Mouse (Mus musculus) CH12.LX (cell line): Measurements from ENCODE around the gene Mrps17. TPM values are rescaled to one million over a fixed set of nuclear protein-coding genes. Genes with fewer than 3 reads are reported as not detected.

Source experiments
- DNase-seq: peaks from one replicate; pipeline ENCODE4 v3.0.0-alpha.2; 2013; ENCODE audit errors: extremely low read depth
- H3K27ac ChIP-seq: 2 replicates; pipeline ENCODE4 v1.5.1; 2012; ENCODE audit warnings: low read depth, mild to moderate bottlenecking, control low read depth, moderate library complexity; ENCODE audit not compliant: insufficient read depth
- H3K27me3 ChIP-seq: replicated peaks from 2 replicates; pipeline ENCODE3; 2012; ENCODE audit warnings: inconsistent platforms
- H3K36me3 ChIP-seq, 2 experiments: replicated peaks in 1 of 2; 2 replicates each; pipeline versions ENCODE3 to v1.6.1; 2012; ENCODE audit warnings: inconsistent platforms in 1 of 2, low read length in 1 of 2, mild to moderate bottlenecking in 1 of 2, mixed read lengths in 1 of 2, moderate library complexity in 1 of 2; ENCODE audit not compliant: control insufficient read depth in 1 of 2, insufficient read depth in 1 of 2
- H3K4me1 ChIP-seq, 2 experiments: 2 replicates each; pipeline ENCODE4 v1.6.1; 2012; ENCODE audit warnings: inconsistent platforms in 1 of 2, moderate library complexity in 1 of 2; ENCODE audit not compliant: insufficient read depth in 2 of 2, control insufficient read depth in 1 of 2
- H3K4me2 ChIP-seq: 2 replicates; pipeline ENCODE4 v1.6.1; 2012; ENCODE audit warnings: low read depth, mild to moderate bottlenecking, control low read depth; ENCODE audit not compliant: poor library complexity, insufficient read depth, severe bottlenecking
- H3K4me3 ChIP-seq, 3 experiments: fragments of 150-350 bp in 1 of 3; sonication (generic) in 1 of 3; replicated peaks in 1 of 3; 2 replicates each; pipeline versions ENCODE3 to v1.5.1; 2011 to 2012; ENCODE audit warnings: low read depth in 2 of 3, low read length in 2 of 3, mild to moderate bottlenecking in 2 of 3, moderate library complexity in 2 of 3, control low read depth in 1 of 3, improper control_type of control experiment in 1 of 3, inconsistent platforms in 1 of 3, mixed read lengths in 1 of 3; ENCODE audit not compliant: poor library complexity in 1 of 3
- H3K79me2 ChIP-seq: replicated peaks from 2 replicates; pipeline ENCODE4 v1.6.1; 2012; ENCODE audit warnings: mild to moderate bottlenecking, moderate library complexity; ENCODE audit not compliant: control insufficient read depth, poor library complexity, insufficient read depth, severe bottlenecking; ENCODE audit errors: extremely low read depth
- H3K9ac ChIP-seq: 2 replicates; pipeline ENCODE4 v1.6.1; 2012; ENCODE audit warnings: low read depth, mild to moderate bottlenecking, control low read depth, moderate library complexity; ENCODE audit not compliant: insufficient read depth
- H3K9me3 ChIP-seq: replicated peaks from 2 replicates; pipeline ENCODE3; 2012; ENCODE audit warnings: low read length, inconsistent platforms, mixed read lengths
- BHLHE40 ChIP-seq: IDR thresholded peaks from 2 replicates; pipeline ENCODE4 v1.6.1; 2011; ENCODE audit warnings: mild to moderate bottlenecking, low read depth, low read length, improper control_type of control experiment
- CHD1 ChIP-seq: IDR thresholded peaks from 2 replicates; pipeline ENCODE4 v1.6.1; 2012; ENCODE audit warnings: low read depth, low read length, improper control_type of control experiment, inconsistent platforms
- CTCF ChIP-seq, 2 experiments: IDR thresholded peaks in 1 of 2; conservative IDR thresholded peaks in 1 of 2; 2 replicates each; pipeline ENCODE4 v1.5.1; 2011 to 2012; ENCODE audit warnings: low read depth in 2 of 2, low read length in 2 of 2, improper control_type of control experiment in 1 of 2, inconsistent platforms in 1 of 2, mild to moderate bottlenecking in 1 of 2, moderate library complexity in 1 of 2
- E2F4 ChIP-seq: IDR thresholded peaks from 2 replicates; pipeline ENCODE4 v1.6.1; 2011; ENCODE audit warnings: low read depth, low read length, improper control_type of control experiment; ENCODE audit not compliant: insufficient replicate concordance
- ELF1 ChIP-seq: IDR thresholded peaks from 2 replicates; pipeline ENCODE4 v1.6.1; 2014; ENCODE audit warnings: low read depth, mild to moderate bottlenecking, inconsistent platforms, low read length, improper control_type of control experiment
- EP300 ChIP-seq: IDR thresholded peaks from 2 replicates; pipeline ENCODE4 v1.6.1; 2011; ENCODE audit warnings: low read length, improper control_type of control experiment
- ETS1 ChIP-seq: conservative IDR thresholded peaks from 2 replicates; pipeline ENCODE4 v1.6.1; 2012; ENCODE audit warnings: low read depth, mild to moderate bottlenecking, inconsistent platforms, low read length, improper control_type of control experiment, moderate library complexity
- GABPA ChIP-seq: IDR thresholded peaks from 2 replicates; pipeline ENCODE4 v1.6.1; 2012; ENCODE audit warnings: low read depth, low read length, improper control_type of control experiment, inconsistent platforms; ENCODE audit not compliant: insufficient replicate concordance
- KAT2A ChIP-seq: IDR thresholded peaks from 2 replicates; pipeline ENCODE4 v1.6.1; 2012; ENCODE audit warnings: low read length, improper control_type of control experiment, inconsistent platforms; ENCODE audit not compliant: insufficient replicate concordance
- MAX ChIP-seq: IDR thresholded peaks from 2 replicates; pipeline ENCODE4 v1.6.1; 2011; ENCODE audit warnings: low read length, improper control_type of control experiment
- MAZ ChIP-seq: IDR thresholded peaks from 2 replicates; pipeline ENCODE4 v1.6.1; 2012; ENCODE audit warnings: low read depth, mild to moderate bottlenecking, inconsistent platforms, low read length, improper control_type of control experiment, moderate library complexity
- MEF2A ChIP-seq: IDR thresholded peaks from 2 replicates; pipeline ENCODE4 v1.6.1; 2014; ENCODE audit warnings: low read depth, mild to moderate bottlenecking, inconsistent platforms, low read length, improper control_type of control experiment, borderline replicate concordance
- MXI1 ChIP-seq: IDR thresholded peaks from 2 replicates; pipeline ENCODE4 v1.6.1; 2011; ENCODE audit warnings: mild to moderate bottlenecking, low read depth, low read length, improper control_type of control experiment
- MYC ChIP-seq: IDR thresholded peaks from 2 replicates; pipeline ENCODE4 v1.6.1; 2011; ENCODE audit warnings: low read depth, mild to moderate bottlenecking, improper control_type of control experiment, low read length
- NRF1 ChIP-seq: IDR thresholded peaks from 2 replicates; pipeline ENCODE4 v1.6.1; 2014; ENCODE audit warnings: low read depth, mild to moderate bottlenecking, inconsistent platforms, low read length, improper control_type of control experiment, moderate library complexity
- PAX5 ChIP-seq: IDR thresholded peaks from 2 replicates; pipeline ENCODE4 v1.6.1; 2012; ENCODE audit warnings: low read length, inconsistent platforms, mixed read lengths
- POLR2AphosphoS2 ChIP-seq: IDR thresholded peaks from 2 replicates; pipeline ENCODE4 v1.6.1; 2011; ENCODE audit warnings: low read depth, low read length, improper control_type of control experiment
- TBP ChIP-seq: conservative IDR thresholded peaks from 2 replicates; pipeline ENCODE4 v1.6.1; 2011; ENCODE audit warnings: low read depth, low read length, improper control_type of control experiment
- TCF12 ChIP-seq: IDR thresholded peaks from 2 replicates; pipeline ENCODE4 v1.6.1; 2014; ENCODE audit warnings: low read depth, mild to moderate bottlenecking, inconsistent platforms, low read length, improper control_type of control experiment
- USF1 ChIP-seq: IDR thresholded peaks from 2 replicates; pipeline ENCODE4 v1.6.1; 2014; ENCODE audit warnings: low read depth, mild to moderate bottlenecking, inconsistent platforms, low read length, improper control_type of control experiment
- USF2 ChIP-seq: conservative IDR thresholded peaks from 2 replicates; pipeline ENCODE4 v1.6.1; 2011; ENCODE audit warnings: low read depth, low read length, improper control_type of control experiment
- ZMIZ1 ChIP-seq: IDR thresholded peaks from 2 replicates; pipeline ENCODE4 v1.6.1; 2012; ENCODE audit warnings: low read depth, mild to moderate bottlenecking, inconsistent platforms, low read length, improper control_type of control experiment
- ZNF384 ChIP-seq: IDR thresholded peaks from 2 replicates; pipeline ENCODE4 v1.6.1; 2012; ENCODE audit warnings: low read depth, low read length, improper control_type of control experiment, inconsistent platforms
- dilution Hi-C: fragments of 300-500 bp; cut with MboI; formaldehyde crosslinking; loops from 2 replicates; pipeline ENCODE4 v1.14.3; 2020; ENCODE audit warnings: low sequenced_read_pairs; ENCODE audit not compliant: extremely low pct_unique_long_range_greater_than_20kb, extremely low pct_ligation_motif_present
- in situ Hi-C: fragments of 300-500 bp; cut with MboI; formaldehyde crosslinking; loops from 3 replicates; pipeline ENCODE4 v1.14.3; 2019; ENCODE audit warnings: low sequenced_read_pairs, low pct_ligation_motif_present, low pct_unique_long_range_greater_than_20kb, mixed read lengths
- polyA plus RNA-seq: library from polyadenylated mRNA; unstranded; fragments of >175 nt; gene quantifications from 2 replicates; pipeline ENCODE4 v1.2.1, GENCODE M21; 2012; ENCODE audit warnings: low read depth; ENCODE audit not compliant: insufficient read length
- total RNA-seq, 2 experiments: library from RNA; depleted of rRNA; stranded (reverse); fragments of 300-350 nt in 1 of 2; fragments of >200 nt in 1 of 2; gene quantifications; 2 replicates each; pipeline ENCODE4 v1.2.3; 2012 to 2014

Gene Mrps17
- total and polyA plus RNA-seq, 3 experiments: 119 to 156 (median 136) TPM

- no peak for TF ChIP-seq EP300
- TF ChIP-seq ZNF384: no peak
- TF ChIP-seq KAT2A: no peak
- TF ChIP-seq MXI1: no peak
- TF ChIP-seq GABPA: no peak
- no peak for TF ChIP-seq TCF12
- no peak for TF ChIP-seq MYC
- TF ChIP-seq TBP: no peak
- no peak for TF ChIP-seq BHLHE40
- TF ChIP-seq ETS1: no peak
- TF ChIP-seq E2F4: no peak
- no peak for TF ChIP-seq USF1
- no peak for TF ChIP-seq ELF1
- TF ChIP-seq MEF2A: no peak
- TF ChIP-seq ZMIZ1: no peak
- no peak for TF ChIP-seq CHD1
- Histone ChIP-seq H3K27me3 (no peaks in the 10 kb centered on the region), H3K9me3 (no peaks in the 10 kb centered on the region), H3K27ac (no peak overlapping the region), H3K9ac (no peak overlapping the region), H3K4me3 (no peak overlapping the region), H3K4me1 (peaks cover 4 to 11% of the 10 kb centered on the region in 2 experiments; a peak in 3 of 4 replicates), H3K36me3 (peaks cover 0 to 14% of the 10 kb centered on the region in 2 experiments), H3K4me2 (no peak overlapping the region), H3K79me2 (peaks cover 5% of the 10 kb centered on the region; the same call in 1 of the 2 replicates)
- no peak for DNase-seq
- in situ Hi-C loops (no loop called here), dilution Hi-C loops (no loop called here)
These were observed 15.0 kb downstream of the Mrps17 start for GRCm38 (mm10) chr5:129730344-129730743.

- TF ChIP-seq PAX5 (no peak), CTCF (conservative IDR thresholded peaks at IDR 0.05 in 1 of 2, IDR thresholded peaks at IDR 0.05 in 1 of 2; ENCODE audit: low read depth in 2 of 2, low read length in 2 of 2) (no peak), MAZ (no peak), USF2 (no peak), MAX (no peak), MXI1 (no peak), BHLHE40 (no peak), MYC (no peak), NRF1 (no peak), CHD1 (no peak), POLR2AphosphoS2 (no peak), ZMIZ1 (no peak)
- Histone ChIP-seq H3K9ac (no peak overlapping the region), H3K36me3 (peaks cover 0 to 14% of the 10 kb centered on the region in 2 experiments), H3K27ac (no peak overlapping the region), H3K79me2 (peaks cover 5% of the 10 kb centered on the region; the same call in 1 of the 2 replicates), H3K4me1 (peaks cover 4 to 8% of the 10 kb centered on the region in 2 experiments; a peak in 3 of 4 replicates), H3K27me3 (no peaks in the 10 kb centered on the region), H3K9me3 (no peaks in the 10 kb centered on the region), H3K4me2 (no peak overlapping the region), H3K4me3 (no peak overlapping the region)
- DNase-seq: no peak
- dilution Hi-C loops: no loop called here
- in situ Hi-C loops: no loop called here
These were observed 15.7 kb downstream of the Mrps17 start for GRCm38 (mm10) chr5:129731021-129731420.
